Mouse (Mus musculus): ENCODE measurements around the gene Vps29. TPM values are rescaled to one million over a fixed set of nuclear protein-coding genes. Genes with fewer than 3 reads are reported as not detected.

Gene Vps29
- polyA plus RNA-seq, 1 experiment from 2014 or later: 191 TPM

DNA sequence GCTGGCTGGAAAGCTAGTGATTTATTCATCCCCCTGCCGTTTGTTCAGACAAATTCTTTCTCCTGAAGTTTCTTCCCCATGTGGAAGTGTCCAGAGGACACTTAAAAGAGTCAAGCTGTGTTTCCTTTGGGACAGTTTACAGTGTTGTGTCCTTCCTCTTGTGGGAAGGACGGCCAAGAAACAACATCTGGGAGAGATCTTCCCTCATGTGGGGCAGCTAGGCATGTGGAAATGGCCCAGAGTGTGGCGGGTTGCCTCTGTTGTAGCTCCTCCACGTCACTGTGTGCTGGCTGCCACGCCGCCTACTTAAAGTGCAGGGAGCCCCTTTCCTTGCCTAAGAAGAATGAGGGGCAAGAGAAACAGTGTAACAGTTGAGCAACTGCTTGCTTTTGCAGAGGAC lies 58.7 kb downstream of the Vps29 start:
- Histone ChIP-seq H3K9me3 (replicated peaks) (no peaks in the 10 kb centered on the region), H3K27ac (no peak overlapping the region), H3K4me1 (no peaks in the 10 kb centered on the region), H3K4me3 (no peak overlapping the region), H3K36me3 (peaks cover 13% of the 10 kb centered on the region), H3K27me3 (ENCODE audit: low read depth, poor library complexity, severe bottlenecking) (no peaks in the 10 kb centered on the region)
- WGBS: 63% methylated on average over 6 of the region's 6 CpGs
- no peak for DNase-seq (ENCODE audit: low spot score)

DNA sequence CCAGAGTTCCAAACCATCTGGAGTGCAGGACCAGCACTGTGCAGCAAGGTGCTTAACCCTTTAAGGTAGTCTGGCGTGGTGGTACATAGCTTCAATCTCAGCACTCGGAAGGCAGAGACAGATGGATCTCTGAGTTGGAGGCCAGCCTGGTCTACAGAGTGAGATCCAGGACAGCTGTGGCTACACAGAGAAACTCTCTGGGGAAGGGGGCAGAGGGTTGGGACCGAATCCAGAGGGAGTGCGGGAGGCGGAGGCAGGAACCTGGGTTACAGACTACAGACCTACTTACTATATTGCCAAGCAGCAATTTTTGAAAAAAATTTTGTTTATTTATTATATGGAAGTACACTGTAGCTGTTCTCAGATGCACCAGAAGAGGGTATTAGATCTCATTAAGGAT lies 60.2 kb downstream of the Vps29 start:
- Histone ChIP-seq H3K36me3 (peaks cover 13% of the 10 kb centered on the region), H3K27ac (no peak overlapping the region), H3K27me3 (ENCODE audit: low read depth, poor library complexity, severe bottlenecking) (no peaks in the 10 kb centered on the region), H3K4me3 (no peak overlapping the region), H3K4me1 (no peaks in the 10 kb centered on the region), H3K9me3 (replicated peaks) (no peaks in the 10 kb centered on the region)
- DNase-seq (ENCODE audit: low spot score): no peak
- 93% methylated on average over 5 of the region's 5 CpGs for WGBS

Other genes starting within 250 kb of the Vps29 start
- not detected in 2 replicates for gene Ccdc63, start 213.5 kb upstream of the Vps29 start, polyA plus RNA-seq (2016; fragmentation: Nextera tagmentation; extraction: Ambion mirVana)
- 373 and 383 TPM in 2 replicates for gene Ppp1cc, start 196.1 kb upstream of the Vps29 start, polyA plus RNA-seq (2016; fragmentation: Nextera tagmentation; extraction: Ambion mirVana)
- gene Hvcn1, start 147.6 kb upstream of the Vps29 start, polyA plus RNA-seq (2016; fragmentation: Nextera tagmentation; extraction: Ambion mirVana): 9.6 and 11.8 TPM in 2 replicates
- 4.4 and 4.9 TPM in 2 replicates for gene Tctn1, start 89.9 kb upstream of the Vps29 start, polyA plus RNA-seq (2016; fragmentation: Nextera tagmentation; extraction: Ambion mirVana)
- 8.2 and 9.7 TPM in 2 replicates for gene Pptc7, start 70.0 kb upstream of the Vps29 start, polyA plus RNA-seq (2016; fragmentation: Nextera tagmentation; extraction: Ambion mirVana)
- 8.2 and 11.7 TPM in 2 replicates for gene Rad9b, start 136 bp upstream of the Vps29 start, polyA plus RNA-seq (2016; fragmentation: Nextera tagmentation; extraction: Ambion mirVana)
- gene Gpn3, start 17.5 kb downstream of the Vps29 start, polyA plus RNA-seq (2016; fragmentation: Nextera tagmentation; extraction: Ambion mirVana): 102 and 103 TPM in 2 replicates
- 83.6 and 90.4 TPM in 2 replicates for gene Fam216a, start 18.0 kb downstream of the Vps29 start, polyA plus RNA-seq (2016; fragmentation: Nextera tagmentation; extraction: Ambion mirVana)
- gene Arpc3, start 37.5 kb downstream of the Vps29 start, polyA plus RNA-seq (2016; fragmentation: Nextera tagmentation; extraction: Ambion mirVana): 80.5 and 86.6 TPM in 2 replicates
- gene Anapc7, start 67.3 kb downstream of the Vps29 start, polyA plus RNA-seq (2016; fragmentation: Nextera tagmentation; extraction: Ambion mirVana): 60.4 and 66.8 TPM in 2 replicates
- gene Atp2a2, start 147.9 kb downstream of the Vps29 start, polyA plus RNA-seq (2016; fragmentation: Nextera tagmentation; extraction: Ambion mirVana): 39.0 and 42.9 TPM in 2 replicates

Data from limb, embryonic 10.5 days (tissue).